In genomic region chr7:16938117-16938791, GRCm38 (mm10) we compare ENCODE assay signal across 9 mouse cellular contexts. TPM values are rescaled to one million over a fixed set of nuclear protein-coding genes. Genes with fewer than 3 reads are reported as not detected.
DNase-seq lines count a peak whose midpoint lies in the region; ATAC-seq and TF ChIP-seq lines count a peak whose summit lies in the region.
"Had no signal": no experiment of that assay in that cellular context is flagged by ENCODE, and none has a peak within 500 bp of the region (broad histone marks: within the 10 kb centered on the region; RNA-seq: fewer than 3 reads in every experiment).

No protein-coding gene starts in this region.

- peak overlapping the region; percentile 98 for H3K27ac ChIP-seq in olfactory bulb, adult 2 months (ENCODE audit: insufficient read depth, low read depth, low read length)
- no peak overlapping the region for H3K27ac ChIP-seq in heart, embryonic 12.5 days (ENCODE audit: poor library complexity, severe bottlenecking)
- no peak overlapping the region for H3K27ac ChIP-seq in liver, embryonic 12.5 days

- H3K36me3 ChIP-seq in heart, embryonic 12.5 days: no peaks in the 10 kb centered on the region
- H3K36me3 ChIP-seq in liver, embryonic 12.5 days: no peaks in the 10 kb centered on the region

- no peak overlapping the region for H3K9ac ChIP-seq in heart, embryonic 12.5 days
- H3K9ac ChIP-seq in liver, embryonic 12.5 days: no peak overlapping the region

- TF ChIP-seq CTCF in olfactory bulb, adult 2 months (IDR thresholded peaks at IDR 0.05; ENCODE audit: insufficient read depth, low read depth, low read length): no peak

- H3K4me3 ChIP-seq in olfactory bulb, adult 2 months (ENCODE audit: insufficient read depth, low read depth, low read length): no peak overlapping the region
- H3K4me3 ChIP-seq in heart, embryonic 12.5 days: no peak overlapping the region
- no peak overlapping the region for H3K4me3 ChIP-seq in liver, embryonic 12.5 days

- H3K27me3 ChIP-seq in heart, embryonic 12.5 days (replicated peaks): no peaks in the 10 kb centered on the region
- H3K27me3 ChIP-seq in liver, embryonic 12.5 days (replicated peaks): peaks cover 59% of the 10 kb centered on the region

- H3K4me1 ChIP-seq in olfactory bulb, adult 2 months (ENCODE audit: control insufficient read depth, insufficient read depth, low read length): peaks cover 31% of the 10 kb centered on the region
- peaks cover 12% of the 10 kb centered on the region for H3K4me1 ChIP-seq in heart, embryonic 12.5 days (replicated peaks)
- H3K4me1 ChIP-seq in liver, embryonic 12.5 days: no peaks in the 10 kb centered on the region

- WGBS in olfactory bulb, adult 2 months: 36% methylated on average over 17 of the region's 17 CpGs
- WGBS in heart, embryonic 12.5 days: 70% methylated on average over 17 of the region's 17 CpGs
- WGBS in liver, embryonic 12.5 days (ENCODE audit: insufficient replicate concordance): 62% methylated on average over 17 of the region's 17 CpGs

- peak; percentile 56 for DNase-seq in cerebellum, adult 11-12 months
- DNase-seq in cerebellum, adult 9-11 months: no peak
- peak; percentile 86 to 91 for DNase-seq in right cerebral cortex, postnatal 10 days (ENCODE audit: low spot score in 2 of 2)
- DNase-seq in right cerebral cortex, postnatal 14 days: no peak
- peak; percentile 91 for DNase-seq in layer of hippocampus, adult 9-11 months
- DNase-seq: kidney, adult 9 months had no signal

- TF ChIP-seq POLR2A in olfactory bulb, adult 2 months (IDR thresholded peaks at IDR 0.05; ENCODE audit: insufficient read depth, low read depth, low read length): no peak

- no peaks in the 10 kb centered on the region for H3K9me3 ChIP-seq in heart, embryonic 12.5 days (replicated peaks)
- H3K9me3 ChIP-seq in liver, embryonic 12.5 days (replicated peaks): no peaks in the 10 kb centered on the region

- no peak for ATAC-seq in heart, embryonic 12.5 days (ENCODE audit: insufficient number of reproducible peaks, low FRiP score)
- no peak for ATAC-seq in liver, embryonic 12.5 days

- H3K4me2 ChIP-seq in heart, embryonic 12.5 days: no peak overlapping the region
- H3K4me2 ChIP-seq in liver, embryonic 12.5 days: no peak overlapping the region

RNA-seq across cellular contexts. Expression of gene Pnmal2, which starts 6.2 kb away (rescaled TPM):
- not detected in 2 replicates for polyA plus RNA-seq in olfactory bulb, adult 2 months (2012; ENCODE audit: insufficient read depth, insufficient read length, low replicate concordance, missing spikeins)
- 3.5 and 4.2 TPM in 2 replicates for polyA plus RNA-seq in heart, embryonic 12.5 days (2016; fragmentation: Nextera tagmentation; extraction: Ambion mirVana)
- 0.41 and 0.75 TPM in 2 replicates for polyA plus RNA-seq in liver, embryonic 12.5 days (2016; fragmentation: Nextera tagmentation; extraction: Ambion mirVana)

RNA-seq across cellular contexts. Expression of gene Calm3, which starts 14.3 kb away (rescaled TPM):
- 1,020 and 1,388 TPM in 2 replicates for polyA plus RNA-seq in olfactory bulb, adult 2 months (2012; ENCODE audit: insufficient read depth, insufficient read length, low replicate concordance, missing spikeins)
- polyA plus RNA-seq in heart, embryonic 12.5 days (2016; fragmentation: Nextera tagmentation; extraction: Ambion mirVana): 83.6 and 95.0 TPM in 2 replicates
- 91.2 and 94.4 TPM in 2 replicates for polyA plus RNA-seq in liver, embryonic 12.5 days (2016; fragmentation: Nextera tagmentation; extraction: Ambion mirVana)

RNA-seq across cellular contexts. Expression of gene Pnmal1, which starts 21.2 kb away (rescaled TPM):
- not detected in 2 replicates for polyA plus RNA-seq in olfactory bulb, adult 2 months (2012; ENCODE audit: insufficient read depth, insufficient read length, low replicate concordance, missing spikeins)
- 0.14 and 0.28 TPM in 2 replicates for polyA plus RNA-seq in heart, embryonic 12.5 days (2016; fragmentation: Nextera tagmentation; extraction: Ambion mirVana)
- 0.05 and 0.08 TPM in 2 replicates for polyA plus RNA-seq in liver, embryonic 12.5 days (2016; fragmentation: Nextera tagmentation; extraction: Ambion mirVana)

RNA-seq across cellular contexts. Expression of gene Ptgir, which starts 32.0 kb away (rescaled TPM):
- polyA plus RNA-seq in olfactory bulb, adult 2 months (2012; ENCODE audit: insufficient read depth, insufficient read length, low replicate concordance, missing spikeins): not detected in 2 replicates
- polyA plus RNA-seq in heart, embryonic 12.5 days (2016; fragmentation: Nextera tagmentation; extraction: Ambion mirVana): 0.28 and 0.34 TPM in 2 replicates
- polyA plus RNA-seq in liver, embryonic 12.5 days (2016; fragmentation: Nextera tagmentation; extraction: Ambion mirVana): 0.86 and 1.5 TPM in 2 replicates

RNA-seq across cellular contexts. Expression of gene Gm42372, which starts 44.6 kb away (rescaled TPM):
- polyA plus RNA-seq in olfactory bulb, adult 2 months (2012; ENCODE audit: insufficient read depth, insufficient read length, low replicate concordance, missing spikeins): not detected in 2 replicates
- 0.14 and 0.15 TPM in 2 replicates for polyA plus RNA-seq in heart, embryonic 12.5 days (2016; fragmentation: Nextera tagmentation; extraction: Ambion mirVana)
- 0.07 TPM in 2 replicates for polyA plus RNA-seq in liver, embryonic 12.5 days (2016; fragmentation: Nextera tagmentation; extraction: Ambion mirVana)

Comparison
In these comparisons a context has a peak if more than half of its experiments do, and no peak if none do; other contexts are left out.
1. DNase-seq: peak in cerebellum, adult 11-12 months (single experiment), right cerebral cortex, postnatal 10 days (2 of 2) and layer of hippocampus, adult 9-11 months (single experiment); none in cerebellum, adult 9-11 months (single experiment) and right cerebral cortex, postnatal 14 days (single experiment).
2. RNA of gene Calm3, which starts 14.3 kb away (polyA plus RNA-seq): 1,020 to 1,388 TPM in olfactory bulb, adult 2 months; 83.6 to 95.0 TPM in heart, embryonic 12.5 days and 91.2 to 94.4 TPM in liver, embryonic 12.5 days; every median in the first group is over 10 times any median in the second.
3. RNA of gene Pnmal1, which starts 21.2 kb away (polyA plus RNA-seq): not detected in olfactory bulb, adult 2 months; 0.14 to 0.28 TPM in heart, embryonic 12.5 days and 0.05 to 0.08 TPM in liver, embryonic 12.5 days; every median in the first group is over 10 times any median in the second.